Mouse (Mus musculus): Measurements from ENCODE around the gene Rnf24. TPM values are rescaled to one million over a fixed set of nuclear protein-coding genes. Genes with fewer than 3 reads are reported as not detected.

Rnf24 gene
- polyA plus RNA-seq, 1 experiment from 2014 or later: 13.9 TPM

DNA sequence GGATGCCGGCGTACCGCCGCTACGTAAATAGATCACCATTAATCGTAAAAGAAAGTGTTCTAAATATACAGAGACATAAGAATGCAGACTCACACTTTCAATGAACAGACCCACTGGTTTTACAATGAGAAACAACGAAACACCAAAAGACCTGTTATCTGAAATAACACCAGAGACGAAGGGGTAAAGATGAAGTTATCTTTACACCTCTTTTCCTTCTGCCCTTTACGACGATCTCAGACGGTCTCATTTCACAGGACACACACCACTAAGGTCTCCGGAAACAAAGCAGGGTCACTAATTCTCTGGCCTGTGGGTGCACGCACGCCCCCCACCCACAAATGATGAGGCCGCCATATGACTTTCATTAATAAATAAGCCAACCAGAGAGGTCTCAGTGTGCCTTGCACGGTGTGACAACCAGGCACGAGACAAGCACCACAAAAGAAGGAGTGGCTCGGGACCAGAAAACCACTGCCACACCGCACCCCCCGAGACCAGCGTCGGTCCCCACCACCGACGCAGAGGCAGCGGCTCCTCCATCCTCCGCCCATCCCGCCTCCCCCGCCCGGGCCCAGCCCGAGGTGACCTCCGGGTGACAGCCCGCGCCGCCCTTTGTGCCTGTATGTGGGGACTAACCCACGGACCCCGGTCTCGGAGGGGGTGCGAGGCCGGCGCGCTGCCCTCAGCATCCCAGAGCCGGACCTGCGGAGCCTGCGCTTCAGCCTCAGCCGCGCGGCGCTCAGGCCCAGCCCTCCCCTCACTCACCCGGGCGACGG is 535 bp downstream of the Rnf24 start:
- peak overlapping the region; percentile 98 for H3K4me3 ChIP-seq (ENCODE audit: low read depth, low read length)
- no peaks in the 10 kb centered on the region for H3K36me3 ChIP-seq (ENCODE audit: control insufficient read depth, insufficient read depth, low read length)
- no peaks in the 10 kb centered on the region for H3K27me3 ChIP-seq (replicated peaks; ENCODE audit: control insufficient read depth, insufficient read depth, low read length)
- peak overlapping the region; percentile 96 for H3K9ac ChIP-seq (ENCODE audit: low read length)
- H3K4me2 ChIP-seq (ENCODE audit: low read length): peak overlapping the region; percentile 57
- DNase-seq (ENCODE audit: low spot score): peak; percentile 52
- H3K9me3 ChIP-seq (replicated peaks; ENCODE audit: control insufficient read depth, low read length): no peaks in the 10 kb centered on the region
- H3K27ac ChIP-seq (ENCODE audit: low read depth, low read length): peak overlapping the region; percentile 95
- H3K4me1 ChIP-seq (ENCODE audit: control insufficient read depth, insufficient read depth, low read length): peaks cover 4% of the 10 kb centered on the region; the same call in 1 of the 2 replicates
- peak; percentile 70 for ATAC-seq
- WGBS: under 1% methylated on average over 51 of the region's 51 CpGs

DNA sequence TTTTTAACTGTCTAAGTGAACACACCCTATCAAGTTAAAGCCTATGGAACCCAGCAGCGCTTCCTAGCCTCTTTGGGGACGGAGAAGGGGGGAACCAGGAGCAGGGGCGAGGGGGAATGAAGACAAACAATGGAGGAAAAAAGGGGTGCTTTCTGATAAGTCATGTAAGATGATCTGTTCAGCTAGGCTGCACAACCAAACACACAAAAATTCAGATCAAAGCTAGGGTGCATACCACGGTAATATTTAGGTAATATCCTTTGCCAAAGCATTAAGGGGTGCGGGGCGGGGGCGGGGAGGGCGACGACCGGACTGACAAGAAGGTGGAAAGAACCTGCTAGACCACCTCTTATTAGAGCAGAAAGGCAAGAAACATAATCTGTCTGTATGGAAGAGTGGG is 1.2 kb downstream of the Rnf24 start:
- Histone ChIP-seq H3K27ac (ENCODE audit: low read depth, low read length) (no peak overlapping the region), H3K4me2 (ENCODE audit: low read length) (peak overlapping the region; percentile 57), H3K36me3 (ENCODE audit: control insufficient read depth, insufficient read depth, low read length) (no peaks in the 10 kb centered on the region), H3K9me3 (replicated peaks; ENCODE audit: control insufficient read depth, low read length) (no peaks in the 10 kb centered on the region), H3K4me1 (ENCODE audit: control insufficient read depth, insufficient read depth, low read length) (peaks cover 4% of the 10 kb centered on the region; the same call in 1 of the 2 replicates), H3K9ac (ENCODE audit: low read length) (peak overlapping the region; percentile 96), H3K4me3 (ENCODE audit: low read depth, low read length) (peak overlapping the region; percentile 98), H3K27me3 (replicated peaks; ENCODE audit: control insufficient read depth, insufficient read depth, low read length) (no peaks in the 10 kb centered on the region)
- no peak for ATAC-seq
- peak; percentile 14 for DNase-seq (ENCODE audit: low spot score)
- 11% methylated on average over 10 of the region's 10 CpGs for WGBS

DNA sequence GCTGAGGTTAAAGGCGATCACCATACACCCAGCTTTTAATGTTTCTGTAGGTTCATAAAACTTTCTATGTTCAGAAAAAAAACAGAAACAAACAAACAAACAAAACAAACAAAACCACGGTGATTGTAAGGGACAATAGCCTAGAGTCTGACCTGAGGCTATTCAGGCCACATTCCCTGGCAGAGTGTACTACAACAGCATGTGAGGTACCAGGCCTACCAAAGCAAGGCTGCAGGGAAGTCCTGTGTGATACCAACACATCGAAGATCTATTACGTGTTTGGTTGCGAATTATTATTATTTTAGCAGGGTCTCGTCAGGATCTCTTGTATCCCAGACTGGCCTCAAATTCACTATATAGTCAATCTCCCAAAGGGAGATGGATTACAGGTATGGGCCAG is 2.4 kb downstream of the Rnf24 start:
- ATAC-seq (no peak), DNase-seq (ENCODE audit: low spot score) (no peak)
- H3K36me3 ChIP-seq (ENCODE audit: control insufficient read depth, insufficient read depth, low read length): no peaks in the 10 kb centered on the region
- no peaks in the 10 kb centered on the region for H3K9me3 ChIP-seq (replicated peaks; ENCODE audit: control insufficient read depth, low read length)
- H3K9ac ChIP-seq (ENCODE audit: low read length): no peak overlapping the region
- 0 out of 2 replicates have a peak overlapping the region, but pooled peaks have one; percentile 5 for H3K4me2 ChIP-seq (ENCODE audit: low read length)
- WGBS: 88% methylated on average over 6 of the region's 6 CpGs
- no peaks in the 10 kb centered on the region for H3K27me3 ChIP-seq (replicated peaks; ENCODE audit: control insufficient read depth, insufficient read depth, low read length)
- no peak overlapping the region for H3K4me3 ChIP-seq (ENCODE audit: low read depth, low read length)
- no peak overlapping the region for H3K27ac ChIP-seq (ENCODE audit: low read depth, low read length)
- H3K4me1 ChIP-seq (ENCODE audit: control insufficient read depth, insufficient read depth, low read length): peaks cover 4% of the 10 kb centered on the region; the same call in 1 of the 2 replicates

DNA sequence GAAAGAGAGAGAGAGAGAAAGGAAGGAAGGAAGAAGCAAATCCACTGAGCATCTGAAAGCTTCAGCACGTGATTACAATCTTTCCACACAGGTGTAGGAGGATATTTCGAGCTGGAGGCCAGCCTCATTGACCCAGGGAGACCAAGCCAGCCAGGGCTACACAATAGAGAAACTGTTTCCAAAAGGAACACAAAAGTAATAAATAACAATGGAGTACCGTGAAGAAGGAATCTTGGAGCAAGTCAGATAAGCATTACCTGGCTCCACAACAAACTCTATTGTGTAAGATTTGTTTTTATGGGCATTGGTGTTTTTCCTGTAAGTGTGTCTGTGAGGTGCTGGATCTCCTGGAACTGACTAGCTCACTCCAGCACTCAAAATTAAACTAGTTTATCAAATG is 7.1 kb downstream of the Rnf24 start:
- WGBS: 74% methylated on average over 3 of the region's 3 CpGs
- H3K36me3 ChIP-seq (ENCODE audit: control insufficient read depth, insufficient read depth, low read length): no peaks in the 10 kb centered on the region
- no peak overlapping the region for H3K9ac ChIP-seq (ENCODE audit: low read length)

DNA sequence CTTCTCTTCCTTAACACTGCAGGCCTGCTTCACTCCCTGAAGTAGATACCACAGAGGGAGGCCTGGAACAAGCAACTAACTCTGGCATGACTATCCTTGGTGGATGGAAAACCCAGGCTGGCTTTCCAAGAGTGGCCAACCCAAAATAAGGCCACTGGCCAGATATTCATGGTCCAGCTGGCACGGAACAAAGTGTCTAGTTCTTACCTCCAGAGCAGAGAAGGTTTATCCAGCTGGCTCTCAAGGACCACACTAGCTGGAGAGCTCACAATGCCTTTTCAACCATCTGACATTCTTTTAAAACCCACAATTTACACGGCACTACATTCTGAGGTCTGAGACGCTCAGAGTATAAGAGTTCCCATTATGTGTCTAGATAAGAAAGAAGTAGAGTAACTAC is 8.2 kb downstream of the Rnf24 start:
- H3K27me3 ChIP-seq (replicated peaks; ENCODE audit: control insufficient read depth, insufficient read depth, low read length): no peaks in the 10 kb centered on the region
- H3K4me1 ChIP-seq (ENCODE audit: control insufficient read depth, insufficient read depth, low read length): 0 out of 2 replicates have a peak, but pooled peaks cover 4% of the 10 kb centered on the region
- no peak overlapping the region for H3K27ac ChIP-seq (ENCODE audit: low read depth, low read length)
- no peaks in the 10 kb centered on the region for H3K36me3 ChIP-seq (ENCODE audit: control insufficient read depth, insufficient read depth, low read length)
- H3K9ac ChIP-seq (ENCODE audit: low read length): no peak overlapping the region
- no peak overlapping the region for H3K4me3 ChIP-seq (ENCODE audit: low read depth, low read length)
- ATAC-seq: no peak
- no peak overlapping the region for H3K4me2 ChIP-seq (ENCODE audit: low read length)
- no peak for DNase-seq (ENCODE audit: low spot score)
- no peaks in the 10 kb centered on the region for H3K9me3 ChIP-seq (replicated peaks; ENCODE audit: control insufficient read depth, low read length)
- WGBS: 54% methylated on average over 3 of the region's 3 CpGs

More for the DNA sequence above, 7.1 kb downstream of the Rnf24 start:
- Histone ChIP-seq H3K27me3 (replicated peaks; ENCODE audit: control insufficient read depth, insufficient read depth, low read length) (no peaks in the 10 kb centered on the region), H3K4me3 (ENCODE audit: low read depth, low read length) (no peak overlapping the region), H3K27ac (ENCODE audit: low read depth, low read length) (no peak overlapping the region), H3K4me2 (ENCODE audit: low read length) (no peak overlapping the region), H3K9me3 (replicated peaks; ENCODE audit: control insufficient read depth, low read length) (no peaks in the 10 kb centered on the region), H3K4me1 (ENCODE audit: control insufficient read depth, insufficient read depth, low read length) (peaks cover 7% of the 10 kb centered on the region; the same call in 1 of the 2 replicates)
- no peak for DNase-seq (ENCODE audit: low spot score)
- no peak for ATAC-seq

DNA sequence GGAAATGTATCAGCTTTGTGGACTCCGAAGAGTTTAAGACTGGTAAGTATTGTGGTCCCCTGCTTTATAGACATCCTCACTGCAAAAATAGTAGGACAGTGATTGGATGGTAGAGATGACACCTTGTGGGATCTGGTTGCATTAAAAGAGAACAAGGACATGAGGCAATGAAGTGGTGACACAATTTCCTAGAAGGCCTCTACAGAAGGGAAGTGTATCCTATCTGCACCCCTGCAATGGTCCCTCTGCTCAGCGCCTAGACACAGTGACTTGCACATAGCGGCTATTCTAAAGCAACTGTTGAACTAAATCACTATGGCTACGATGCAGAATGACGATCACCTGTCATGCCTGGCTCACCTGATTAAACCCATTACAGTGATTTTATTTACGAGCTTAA is 15.1 kb downstream of the Rnf24 start:
- Histone ChIP-seq H3K27ac (ENCODE audit: low read depth, low read length) (no peak overlapping the region), H3K4me1 (ENCODE audit: control insufficient read depth, insufficient read depth, low read length) (no peaks in the 10 kb centered on the region)
- no peak for ATAC-seq

DNA sequence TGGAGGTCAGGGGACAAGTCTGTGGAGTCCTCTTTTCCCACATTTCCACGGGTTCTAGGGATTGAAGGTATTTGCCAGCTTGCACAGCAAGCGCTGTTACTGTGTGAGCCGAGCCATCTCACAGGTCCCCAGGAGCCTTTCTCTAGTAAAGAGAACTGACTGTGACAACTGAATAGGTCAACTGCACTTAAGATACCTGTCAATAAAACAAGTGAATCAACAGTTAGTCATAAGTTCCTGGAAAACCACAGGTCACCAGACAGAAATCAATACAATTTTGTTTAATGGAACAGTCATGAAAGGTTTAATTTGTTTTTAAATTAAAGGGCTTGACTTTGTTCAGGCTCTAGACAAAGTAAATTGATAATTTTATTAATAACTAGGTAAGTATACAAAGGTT is 22.1 kb downstream of the Rnf24 start:
- WGBS: 73% methylated on average over 3 of the region's 3 CpGs
- Histone ChIP-seq H3K4me3 (ENCODE audit: low read depth, low read length) (no peak overlapping the region), H3K36me3 (ENCODE audit: control insufficient read depth, insufficient read depth, low read length) (no peaks in the 10 kb centered on the region), H3K4me1 (ENCODE audit: control insufficient read depth, insufficient read depth, low read length) (no peaks in the 10 kb centered on the region), H3K27me3 (replicated peaks; ENCODE audit: control insufficient read depth, insufficient read depth, low read length) (no peaks in the 10 kb centered on the region), H3K9me3 (replicated peaks; ENCODE audit: control insufficient read depth, low read length) (no peaks in the 10 kb centered on the region), H3K9ac (ENCODE audit: low read length) (no peak overlapping the region), H3K27ac (ENCODE audit: low read depth, low read length) (no peak overlapping the region), H3K4me2 (ENCODE audit: low read length) (no peak overlapping the region)
- no peak for DNase-seq (ENCODE audit: low spot score)
- no peak for ATAC-seq

More for the DNA sequence above, 15.1 kb downstream of the Rnf24 start:
- Histone ChIP-seq H3K4me2 (ENCODE audit: low read length) (no peak overlapping the region), H3K9me3 (replicated peaks; ENCODE audit: control insufficient read depth, low read length) (no peaks in the 10 kb centered on the region), H3K27me3 (replicated peaks; ENCODE audit: control insufficient read depth, insufficient read depth, low read length) (no peaks in the 10 kb centered on the region), H3K9ac (ENCODE audit: low read length) (no peak overlapping the region), H3K36me3 (ENCODE audit: control insufficient read depth, insufficient read depth, low read length) (no peaks in the 10 kb centered on the region), H3K4me3 (ENCODE audit: low read depth, low read length) (no peak overlapping the region)
- no peak for DNase-seq (ENCODE audit: low spot score)
- WGBS: 89% methylated on average over 6 of the region's 6 CpGs

DNA sequence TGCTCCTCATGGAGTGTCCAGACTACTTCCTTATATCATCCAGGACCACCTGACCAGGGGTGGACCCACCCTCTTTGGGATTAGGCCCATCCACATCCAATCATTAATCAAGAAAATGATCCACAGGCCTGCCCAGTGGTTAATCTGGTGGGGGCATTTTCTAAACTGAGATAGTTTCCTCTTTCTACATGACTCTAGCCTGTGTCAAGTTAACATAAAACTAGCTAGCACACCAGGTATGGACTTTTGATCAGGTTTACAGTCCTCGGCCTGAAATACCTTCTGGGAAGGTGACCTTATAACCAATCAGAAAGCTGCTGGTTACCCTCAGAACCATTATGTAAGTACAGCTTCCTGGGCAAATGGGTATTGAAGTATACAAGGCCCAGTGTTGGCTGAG is 23.7 kb downstream of the Rnf24 start:
- Histone ChIP-seq H3K4me3 (ENCODE audit: low read depth, low read length) (no peak overlapping the region), H3K9me3 (replicated peaks; ENCODE audit: control insufficient read depth, low read length) (no peaks in the 10 kb centered on the region), H3K27ac (ENCODE audit: low read depth, low read length) (no peak overlapping the region), H3K4me2 (ENCODE audit: low read length) (no peak overlapping the region), H3K36me3 (ENCODE audit: control insufficient read depth, insufficient read depth, low read length) (no peaks in the 10 kb centered on the region), H3K4me1 (ENCODE audit: control insufficient read depth, insufficient read depth, low read length) (no peaks in the 10 kb centered on the region), H3K27me3 (replicated peaks; ENCODE audit: control insufficient read depth, insufficient read depth, low read length) (no peaks in the 10 kb centered on the region), H3K9ac (ENCODE audit: low read length) (no peak overlapping the region)
- DNase-seq (ENCODE audit: low spot score) (no peak), ATAC-seq (no peak)
- 97% methylated on average over 1 of the region's 1 CpGs for WGBS

DNA sequence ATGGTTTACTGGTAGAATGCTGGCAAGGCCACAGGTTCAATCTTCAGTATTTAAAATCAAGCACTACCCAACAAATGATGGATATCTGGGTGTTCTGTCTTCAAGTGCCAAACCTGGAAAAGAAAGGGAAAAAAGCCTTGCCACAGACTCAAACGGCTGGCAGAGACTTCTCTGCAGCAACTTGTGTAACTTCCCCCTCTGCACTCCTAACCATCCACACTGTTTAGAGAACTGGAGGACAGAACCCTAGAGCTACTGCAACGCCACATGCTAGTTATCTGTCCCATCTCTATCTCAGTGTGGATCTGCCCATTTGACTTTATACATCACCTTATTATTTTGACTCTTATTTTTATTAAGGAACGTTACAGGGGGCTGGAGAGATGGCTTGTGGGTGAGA is 26.6 kb downstream of the Rnf24 start:
- Histone ChIP-seq H3K4me3 (ENCODE audit: low read depth, low read length) (no peak overlapping the region), H3K36me3 (ENCODE audit: control insufficient read depth, insufficient read depth, low read length) (no peaks in the 10 kb centered on the region), H3K27ac (ENCODE audit: low read depth, low read length) (no peak overlapping the region), H3K9me3 (replicated peaks; ENCODE audit: control insufficient read depth, low read length) (no peaks in the 10 kb centered on the region), H3K27me3 (replicated peaks; ENCODE audit: control insufficient read depth, insufficient read depth, low read length) (no peaks in the 10 kb centered on the region), H3K4me2 (ENCODE audit: low read length) (no peak overlapping the region), H3K4me1 (ENCODE audit: control insufficient read depth, insufficient read depth, low read length) (no peaks in the 10 kb centered on the region), H3K9ac (ENCODE audit: low read length) (no peak overlapping the region)
- ATAC-seq: no peak
- 74% methylated on average over 3 of the region's 3 CpGs for WGBS
- DNase-seq (ENCODE audit: low spot score): no peak

Data from forebrain, embryonic 14.5 days (tissue).